Mouse (Mus musculus): ENCODE measurements around the gene Mtcl1. TPM values are rescaled to one million over a fixed set of nuclear protein-coding genes. Genes with fewer than 3 reads are reported as not detected.

Gene Mtcl1
- polyA plus RNA-seq, 2 experiments: 0.08 TPM; not detected in 1

DNA sequence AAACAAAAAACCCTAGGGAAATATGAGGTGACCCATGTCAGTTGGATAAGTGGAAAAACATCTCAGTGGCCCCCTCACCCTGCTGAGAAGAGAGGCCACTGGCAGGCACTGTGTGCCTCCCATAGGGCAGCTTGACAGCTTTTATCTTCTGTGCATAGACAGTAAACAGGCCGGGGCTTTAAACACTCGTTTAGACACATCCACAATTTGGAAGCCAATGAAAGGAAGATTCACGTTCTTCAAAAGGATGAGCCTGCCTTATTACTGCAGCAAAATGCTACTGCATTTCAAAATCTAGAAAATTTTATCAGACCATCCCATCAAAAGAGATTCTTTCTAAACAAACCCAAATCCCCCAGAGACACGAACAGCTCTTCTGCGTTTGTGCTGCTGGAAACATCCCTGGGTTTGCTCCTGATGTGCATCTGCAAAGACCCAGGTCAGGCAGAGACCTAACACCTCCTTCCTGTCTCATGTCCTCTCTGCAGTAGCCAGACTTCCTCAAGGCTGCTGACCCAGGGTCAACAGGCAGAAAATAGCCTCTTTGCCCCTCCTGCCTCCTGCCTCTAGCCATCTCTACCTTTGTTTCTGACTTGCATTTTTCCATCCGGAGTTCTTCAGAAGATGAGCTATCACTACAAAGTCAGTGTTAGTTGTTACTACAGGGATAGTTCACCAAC, 46.6 kb downstream of the Mtcl1 start:
- Histone ChIP-seq H3K27ac (no peak overlapping the region), H3K36me3 (replicated peaks; ENCODE audit: control insufficient read depth, insufficient read depth, low read depth) (no peaks in the 10 kb centered on the region), H3K27me3 (ENCODE audit: control insufficient read depth, insufficient read depth, low read length) (no peaks in the 10 kb centered on the region; the same call in 1 of the 2 replicates), H3K4me3 (ENCODE audit: insufficient read depth in 1 of 2, low read depth in 2 of 2, low read length in 2 of 2) (no peak overlapping the region), H3K4me2 (ENCODE audit: low read depth) (no peak overlapping the region), H3K9ac (replicated peaks) (no peak overlapping the region), H3K4me1 (replicated peaks; ENCODE audit: control insufficient read depth in 2 of 2, insufficient read depth in 2 of 2, low read length in 1 of 2) (no peaks in the 10 kb centered on the region), H3K9me3 (ENCODE audit: control insufficient read depth, low read length) (no peaks in the 10 kb centered on the region)
- no peak for DNase-seq (ENCODE audit: low read depth in 3 of 3, low spot score in 3 of 3)
- 20% methylated on average over 6 of the region's 6 CpGs for WGBS (ENCODE audit: insufficient replicate concordance)
- ATAC-seq (ENCODE audit: insufficient read depth): no peak
- TF ChIP-seq EP300 (IDR thresholded peaks at IDR 0.05; ENCODE audit: low read depth): no peak
- TF ChIP-seq CTCF (IDR thresholded peaks at IDR 0.05; ENCODE audit: low read depth): no peak

GRCm38 (mm10) chr17:66401596-66402265, 47.8 kb downstream of the Mtcl1 start:
- H3K4me1 ChIP-seq (replicated peaks; ENCODE audit: control insufficient read depth in 2 of 2, insufficient read depth in 2 of 2, low read length in 1 of 2): no peaks in the 10 kb centered on the region
- no peak overlapping the region for H3K9ac ChIP-seq (replicated peaks)
- WGBS (ENCODE audit: insufficient replicate concordance): 54% methylated on average over 9 of the region's 9 CpGs
- ATAC-seq (ENCODE audit: insufficient read depth) (no peak), DNase-seq (ENCODE audit: low read depth in 3 of 3, low spot score in 3 of 3) (no peak)
- no peaks in the 10 kb centered on the region; the same call in 1 of the 2 replicates for H3K27me3 ChIP-seq (ENCODE audit: control insufficient read depth, insufficient read depth, low read length)
- H3K27ac ChIP-seq: no peak overlapping the region
- H3K4me2 ChIP-seq (ENCODE audit: low read depth): no peak overlapping the region
- no peaks in the 10 kb centered on the region for H3K9me3 ChIP-seq (ENCODE audit: control insufficient read depth, low read length)
- no peaks in the 10 kb centered on the region for H3K36me3 ChIP-seq (replicated peaks; ENCODE audit: control insufficient read depth, insufficient read depth, low read depth)
- H3K4me3 ChIP-seq (ENCODE audit: insufficient read depth in 1 of 2, low read depth in 2 of 2, low read length in 2 of 2): no peak overlapping the region
- TF ChIP-seq CTCF (IDR thresholded peaks at IDR 0.05; ENCODE audit: low read depth) (no peak), EP300 (IDR thresholded peaks at IDR 0.05; ENCODE audit: low read depth) (no peak)

DNA sequence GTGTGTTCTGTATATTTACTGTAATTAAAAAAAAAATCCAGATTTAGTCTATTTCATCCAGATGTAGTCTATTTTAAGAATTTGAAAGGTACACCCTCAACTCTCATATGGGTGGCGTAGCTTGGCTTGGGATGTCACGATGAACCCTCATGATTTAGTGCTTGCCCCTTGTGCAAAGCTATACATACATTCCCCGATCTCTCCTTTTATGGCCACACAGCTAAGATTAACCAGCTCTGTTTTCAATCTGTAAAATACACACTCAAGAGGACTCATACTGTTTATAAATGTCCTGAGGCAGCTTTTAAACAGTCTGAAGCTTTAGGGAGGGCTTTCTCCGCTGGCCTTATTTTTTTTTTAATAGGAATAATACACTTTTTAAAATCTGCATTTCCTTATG, 49.8 kb downstream of the Mtcl1 start:
- Histone ChIP-seq H3K4me3 (ENCODE audit: insufficient read depth in 1 of 2, low read depth in 2 of 2, low read length in 2 of 2) (no peak overlapping the region), H3K4me1 (replicated peaks; ENCODE audit: control insufficient read depth in 2 of 2, insufficient read depth in 2 of 2, low read length in 1 of 2) (no peaks in the 10 kb centered on the region), H3K4me2 (ENCODE audit: low read depth) (no peak overlapping the region), H3K27me3 (ENCODE audit: control insufficient read depth, insufficient read depth, low read length) (no peaks in the 10 kb centered on the region), H3K9ac (replicated peaks) (no peak overlapping the region), H3K9me3 (ENCODE audit: control insufficient read depth, low read length) (no peaks in the 10 kb centered on the region), H3K36me3 (replicated peaks; ENCODE audit: control insufficient read depth, insufficient read depth, low read depth) (no peaks in the 10 kb centered on the region), H3K27ac (no peak overlapping the region)
- no peak for ATAC-seq (ENCODE audit: insufficient read depth)
- no peak for TF ChIP-seq EP300 (IDR thresholded peaks at IDR 0.05; ENCODE audit: low read depth)
- TF ChIP-seq CTCF (IDR thresholded peaks at IDR 0.05; ENCODE audit: low read depth): no peak
- 68% methylated on average over 4 of the region's 4 CpGs for WGBS (ENCODE audit: insufficient replicate concordance)
- DNase-seq (ENCODE audit: low read depth in 3 of 3, low spot score in 3 of 3): no peak

DNA sequence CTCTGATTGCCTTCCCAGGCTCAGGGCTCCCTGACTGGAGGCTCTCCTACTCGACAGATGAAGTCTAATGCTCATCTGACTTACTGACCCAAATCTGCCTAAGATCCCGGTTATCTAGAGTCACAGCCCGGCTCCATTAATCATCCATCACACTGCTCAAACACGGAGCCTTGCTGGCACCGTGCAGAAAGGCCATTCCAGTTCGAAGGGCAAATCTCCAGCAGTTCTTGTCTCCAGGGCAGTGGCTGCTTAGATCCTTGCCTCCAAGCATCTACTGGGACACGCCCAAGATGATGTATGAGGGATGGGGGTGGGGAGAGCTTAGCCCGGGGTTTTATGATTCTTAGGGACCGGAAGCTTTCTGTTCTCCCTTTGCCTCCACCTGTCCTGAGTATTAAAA, 55.0 kb downstream of the Mtcl1 start:
- Histone ChIP-seq H3K27me3 (ENCODE audit: control insufficient read depth, insufficient read depth, low read length) (no peaks in the 10 kb centered on the region), H3K9me3 (ENCODE audit: control insufficient read depth, low read length) (no peaks in the 10 kb centered on the region), H3K4me2 (ENCODE audit: low read depth) (no peak overlapping the region), H3K9ac (replicated peaks) (no peak overlapping the region), H3K4me3 (ENCODE audit: insufficient read depth in 1 of 2, low read depth in 2 of 2, low read length in 2 of 2) (no peak overlapping the region), H3K4me1 (replicated peaks; ENCODE audit: control insufficient read depth in 2 of 2, insufficient read depth in 2 of 2, low read length in 1 of 2) (no peaks in the 10 kb centered on the region), H3K36me3 (replicated peaks; ENCODE audit: control insufficient read depth, insufficient read depth, low read depth) (no peaks in the 10 kb centered on the region), H3K27ac (no peak overlapping the region)
- 64% methylated on average over 9 of the region's 9 CpGs for WGBS (ENCODE audit: insufficient replicate concordance)
- ATAC-seq (ENCODE audit: insufficient read depth) (no peak), DNase-seq (ENCODE audit: low read depth in 3 of 3, low spot score in 3 of 3) (no peak)
- TF ChIP-seq EP300 (IDR thresholded peaks at IDR 0.05; ENCODE audit: low read depth) (no peak), CTCF (IDR thresholded peaks at IDR 0.05; ENCODE audit: low read depth) (no peak)

DNA sequence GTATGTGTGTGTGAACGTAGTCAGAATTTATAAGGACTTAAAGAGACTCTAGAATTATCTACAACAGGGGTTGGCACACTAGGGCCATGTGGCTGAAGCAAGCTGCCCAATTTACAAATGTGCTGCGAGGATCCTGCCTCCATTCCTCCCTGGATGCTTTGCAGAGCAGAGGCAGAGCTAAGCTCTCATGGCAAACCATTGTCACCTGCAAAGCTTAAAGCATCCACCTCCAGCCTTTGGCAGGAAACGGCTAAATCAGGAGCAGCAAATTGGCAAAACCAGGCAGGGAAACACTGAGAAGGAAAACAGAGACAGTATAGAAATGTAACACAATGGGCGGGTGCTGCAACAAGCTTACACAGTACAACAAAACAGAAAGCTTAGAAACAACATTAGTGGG, 61.2 kb downstream of the Mtcl1 start:
- TF ChIP-seq EP300 (IDR thresholded peaks at IDR 0.05; ENCODE audit: low read depth) (no peak), CTCF (IDR thresholded peaks at IDR 0.05; ENCODE audit: low read depth) (no peak)
- no peaks in the 10 kb centered on the region for H3K4me1 ChIP-seq (replicated peaks; ENCODE audit: control insufficient read depth in 2 of 2, insufficient read depth in 2 of 2, low read length in 1 of 2)
- H3K27me3 ChIP-seq (ENCODE audit: control insufficient read depth, insufficient read depth, low read length): no peaks in the 10 kb centered on the region
- H3K9ac ChIP-seq (replicated peaks): no peak overlapping the region
- H3K36me3 ChIP-seq (replicated peaks; ENCODE audit: control insufficient read depth, insufficient read depth, low read depth): no peaks in the 10 kb centered on the region
- DNase-seq (ENCODE audit: low read depth in 3 of 3, low spot score in 3 of 3) (no peak), ATAC-seq (ENCODE audit: insufficient read depth) (no peak)
- H3K27ac ChIP-seq: no peak overlapping the region
- no peak overlapping the region for H3K4me3 ChIP-seq (ENCODE audit: insufficient read depth in 1 of 2, low read depth in 2 of 2, low read length in 2 of 2)
- no peaks in the 10 kb centered on the region for H3K9me3 ChIP-seq (ENCODE audit: control insufficient read depth, low read length)
- H3K4me2 ChIP-seq (ENCODE audit: low read depth): no peak overlapping the region
- WGBS (ENCODE audit: insufficient replicate concordance): 61% methylated on average over 4 of the region's 4 CpGs

Measured in liver, embryonic 14.5 days (tissue).